Mouse (Mus musculus) T-helper 1 cell (primary cell): Measurements from ENCODE around the gene Olfr1454.

ENCODE experiments used
- in situ Hi-C: fragments of 300-600 bp; cut with MboI, MseI; formaldehyde crosslinking; loops from one replicate; pipeline ENCODE4 v1.15.1; 2025; ENCODE audit warnings: high pct_unique_total_duplicates

Olfr1454 gene

GRCm38 (mm10) chr19:13060310-13060709 lies at the start of gene Olfr1454:
Olfr1454 (plus strand) TSS chr19:13060610.
- in situ Hi-C loops: no loop called here

GRCm38 (mm10) chr19:13028227-13028626 lies 32.2 kb upstream of the Olfr1454 start, which contains the start of gene Olfr1453:
Olfr1453 (minus strand) TSS chr19:13028327.
- in situ Hi-C loops: no loop called here

GRCm38 (mm10) chr19:13093908-13094307 lies 33.5 kb downstream of the Olfr1454 start:
- in situ Hi-C loops: no loop called here

- in situ Hi-C loops: no loop called here
These were observed 37.4 kb downstream of the Olfr1454 start, which contains the start of gene Olfr1457 for GRCm38 (mm10) chr19:13097791-13098190. Olfr1457 (minus strand) TSS chr19:13097891.

- in situ Hi-C loops: no loop called here
These were observed 46.3 kb downstream of the Olfr1454 start, which contains the start of gene Olfr1458 for GRCm38 (mm10) chr19:13106675-13107074. Olfr1458 (minus strand) TSS chr19:13106775.
